Mouse (Mus musculus) bone marrow, adult 2 months (tissue): ENCODE results near the gene Rpl3.

Experiments
- CTCF ChIP-seq: fragments of 200-500 bp; IDR thresholded peaks from 2 replicates; pipeline ENCODE4 v1.5.1; 2011; ENCODE audit warnings: low read length, control low read depth; ENCODE audit not compliant: control insufficient read depth, insufficient read depth
- POLR2A ChIP-seq: fragments of 200-500 bp; IDR thresholded peaks from 2 replicates; pipeline ENCODE4 v1.6.1; 2011; ENCODE audit warnings: low read depth, mild to moderate bottlenecking, control low read depth, low read length, borderline replicate concordance; ENCODE audit not compliant: control insufficient read depth

- TF ChIP-seq CTCF (no peak), POLR2A (no peak)
Measured at GRCm38 (mm10) chr15:80075374-80075694, 16.3 kb downstream of the Rpl3 start.
